Mouse (Mus musculus) thymus, postnatal 14 days (tissue): ENCODE measurements around the gene Msi2.

Source experiments
- DNase-seq: peaks from one replicate; pipeline ENCODE4 v3.0.0; 2021

The Msi2 gene

DNA sequence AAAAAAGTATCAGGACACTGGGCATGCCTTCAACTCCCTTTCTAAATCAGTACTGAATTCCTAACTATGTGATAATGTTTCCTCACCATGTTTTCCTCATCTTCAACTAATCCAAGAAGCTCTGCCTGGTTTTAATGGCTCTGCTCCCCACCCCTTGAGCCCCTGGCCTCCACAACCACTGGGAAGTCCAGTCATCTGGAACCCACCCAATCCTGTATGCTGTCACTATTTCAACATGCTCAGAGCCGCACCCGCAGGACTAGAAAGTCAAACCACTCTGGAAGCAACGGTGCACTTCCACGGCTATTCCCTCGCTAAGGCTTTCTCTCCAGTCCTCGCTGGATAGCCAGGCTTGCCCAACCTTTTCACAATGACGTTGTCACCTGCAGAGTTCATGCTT lies 106.2 kb downstream of the Msi2 start:
- DNase-seq, result no peak

- DNase-seq, result no peak
These were observed 107.5 kb downstream of the Msi2 start for GRCm38 (mm10) chr11:88610809-88611208.

GRCm38 (mm10) chr11:88610112-88610511 lies 108.2 kb downstream of the Msi2 start:
- no peak for DNase-seq

- DNase-seq, result no peak
These were observed 109.7 kb downstream of the Msi2 start for GRCm38 (mm10) chr11:88608584-88608983.

GRCm38 (mm10) chr11:88607725-88608383 lies 110.5 kb downstream of the Msi2 start:
- DNase-seq, result no peak

GRCm38 (mm10) chr11:88605771-88606170 lies 112.5 kb downstream of the Msi2 start:
- DNase-seq, result no peak

DNA sequence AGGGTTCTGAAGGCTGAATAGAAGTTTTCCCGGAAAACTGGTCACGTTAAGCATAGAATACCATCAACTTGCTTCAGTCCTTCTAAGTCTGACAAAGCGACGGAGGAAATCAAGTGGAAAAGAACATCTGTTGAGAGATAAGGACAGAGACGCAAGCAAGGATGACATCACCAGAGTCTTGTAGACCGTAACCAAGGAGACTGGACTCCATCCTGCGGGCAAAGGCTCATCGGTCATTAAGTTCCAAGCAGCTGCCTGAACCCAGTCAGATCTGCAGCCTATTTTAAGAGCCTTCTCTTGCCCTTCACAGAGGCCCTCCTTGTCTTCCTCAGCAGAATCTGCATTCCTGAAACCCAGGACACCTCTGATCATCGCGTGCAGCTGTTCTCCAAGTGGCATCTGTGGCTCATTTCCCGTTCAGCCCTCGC lies 113.2 kb downstream of the Msi2 start:
- DNase-seq, result no peak

- no peak for DNase-seq
These were observed 113.7 kb downstream of the Msi2 start for GRCm38 (mm10) chr11:88604635-88605034.

GRCm38 (mm10) chr11:88603366-88603765 lies 114.9 kb downstream of the Msi2 start:
- DNase-seq, result no peak

DNA sequence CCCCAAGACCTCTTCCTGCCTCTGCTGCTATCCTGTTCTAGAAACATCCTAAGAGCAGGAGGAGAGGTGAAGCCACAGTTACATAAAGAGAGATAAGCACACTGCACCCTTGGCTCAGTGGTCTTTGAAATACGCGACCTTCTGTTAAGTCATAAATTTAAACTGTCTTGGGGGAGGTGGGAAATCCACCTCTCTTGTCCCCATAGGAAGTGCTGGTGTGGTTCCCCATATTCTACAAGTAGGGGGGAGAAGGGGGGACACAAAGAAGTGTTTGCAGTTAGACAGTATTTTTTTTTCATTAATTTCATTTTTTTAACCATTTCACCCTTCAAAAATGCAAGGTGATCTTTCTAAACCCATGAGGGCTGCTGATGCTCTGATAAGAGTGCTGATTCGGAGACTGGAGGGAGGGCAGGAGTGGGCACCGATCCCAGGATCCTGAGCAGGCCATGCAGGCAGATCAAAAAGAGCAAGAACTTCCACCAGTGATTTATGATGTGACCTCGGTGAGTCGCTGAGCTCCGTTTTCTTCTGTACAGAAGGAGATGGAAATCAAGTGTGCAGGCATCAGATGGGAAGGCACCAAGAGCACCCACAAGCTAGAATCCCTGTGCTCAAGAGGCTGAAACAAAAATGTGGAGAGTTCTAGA lies 115.7 kb downstream of the Msi2 start:
- no peak for DNase-seq

GRCm38 (mm10) chr11:88600194-88600593 lies 118.1 kb downstream of the Msi2 start:
- DNase-seq, result no peak

GRCm38 (mm10) chr11:88599332-88600130 lies 118.8 kb downstream of the Msi2 start:
- peak; percentile 48 for DNase-seq

GRCm38 (mm10) chr11:88598848-88599175 lies 119.5 kb downstream of the Msi2 start:
- DNase-seq, result peak; percentile 58

DNA sequence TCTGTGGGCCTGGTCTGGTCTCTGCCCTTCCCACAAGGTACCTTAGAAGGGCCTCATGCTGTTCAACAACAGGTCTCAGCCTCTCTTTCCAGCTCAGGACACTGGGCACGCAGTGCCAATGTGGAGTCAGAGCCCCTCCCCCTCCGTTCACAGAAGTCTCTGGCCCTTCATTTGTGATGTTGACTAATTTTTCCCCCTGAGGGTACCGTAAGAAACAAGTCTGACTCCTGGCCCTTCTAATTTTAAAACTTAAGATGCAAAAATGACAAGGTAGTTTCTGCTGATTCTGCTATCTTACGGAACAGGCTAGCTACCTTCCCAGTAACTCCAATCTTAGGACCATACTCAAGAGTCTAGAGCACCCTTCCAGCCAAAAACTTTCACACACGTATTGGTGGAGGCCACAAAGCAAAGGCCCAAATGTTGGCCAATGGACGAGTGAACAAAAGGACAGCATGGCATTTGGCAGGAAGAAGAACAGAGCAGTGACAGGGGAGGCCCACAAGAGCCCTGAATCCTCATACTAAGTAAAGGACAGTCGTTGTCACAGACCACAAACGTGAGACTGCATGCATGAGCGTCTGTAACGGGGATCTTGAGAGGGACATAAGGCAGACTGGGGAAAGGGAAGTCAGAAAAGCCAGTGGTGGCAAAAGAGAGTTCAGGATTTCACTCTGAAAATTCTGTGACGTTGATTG lies 120.0 kb downstream of the Msi2 start:
- no peak for DNase-seq

DNA sequence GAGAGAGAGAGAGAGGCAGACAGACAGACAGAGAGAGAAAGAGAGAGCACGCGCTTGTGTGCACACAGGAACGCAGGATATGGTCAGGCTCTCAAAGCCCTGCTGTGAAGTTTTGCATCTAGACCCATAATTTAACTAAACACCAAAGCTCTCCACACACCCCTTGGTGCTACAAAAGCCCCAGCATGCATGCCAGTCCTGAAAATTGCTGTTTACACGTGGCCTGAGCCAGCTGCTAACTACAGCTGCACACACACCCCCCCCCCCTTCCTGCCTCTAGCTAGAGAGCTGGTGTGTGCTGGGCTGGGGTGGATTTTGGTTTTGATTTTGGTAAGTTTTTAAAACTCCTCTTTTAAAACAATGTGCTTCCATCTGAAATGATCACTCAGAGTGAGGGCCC lies 122.7 kb downstream of the Msi2 start:
- DNase-seq, result peak; percentile 76

- peak; percentile 33 for DNase-seq
These were observed 123.3 kb downstream of the Msi2 start for GRCm38 (mm10) chr11:88594804-88595611.

DNA sequence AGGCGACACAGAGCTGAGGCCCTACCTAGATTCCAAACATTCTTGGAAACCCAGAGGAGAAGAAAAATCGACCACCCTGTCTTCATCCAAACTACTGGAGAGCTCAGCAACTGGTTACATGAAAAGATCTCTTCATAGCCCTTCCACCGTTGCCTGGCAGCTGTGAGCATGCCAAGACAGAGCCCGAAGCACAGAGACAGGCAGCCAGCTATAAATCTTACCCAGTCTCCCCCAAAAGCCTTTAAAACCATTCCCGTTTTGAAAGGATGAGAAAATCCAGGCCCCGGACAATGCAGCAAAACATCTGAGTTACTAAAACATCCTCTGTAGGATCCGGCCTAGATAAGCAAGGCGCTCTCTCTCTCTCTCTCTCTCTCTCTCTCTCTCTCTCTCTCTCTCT lies 124.3 kb downstream of the Msi2 start:
- DNase-seq, result no peak

DNA sequence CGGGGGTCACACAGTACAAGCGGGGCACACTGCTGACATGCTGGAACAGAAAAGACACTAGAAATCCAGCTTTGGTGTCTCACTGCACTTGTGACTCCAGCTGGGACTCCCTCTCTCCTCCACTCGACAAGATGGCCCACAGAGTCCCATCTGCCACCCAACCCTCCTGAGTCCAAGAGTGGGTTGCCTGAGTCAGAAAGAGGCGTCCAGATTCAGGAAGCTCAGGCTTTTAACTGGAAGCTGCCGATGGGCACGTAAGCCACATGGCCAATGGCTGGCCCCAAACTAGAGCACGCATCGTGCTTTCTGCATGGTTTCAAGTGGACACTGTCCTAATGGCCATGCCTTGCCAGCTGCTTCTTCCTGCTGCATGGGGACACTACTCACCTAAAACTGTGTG lies 126.2 kb downstream of the Msi2 start:
- DNase-seq, result no peak

DNA sequence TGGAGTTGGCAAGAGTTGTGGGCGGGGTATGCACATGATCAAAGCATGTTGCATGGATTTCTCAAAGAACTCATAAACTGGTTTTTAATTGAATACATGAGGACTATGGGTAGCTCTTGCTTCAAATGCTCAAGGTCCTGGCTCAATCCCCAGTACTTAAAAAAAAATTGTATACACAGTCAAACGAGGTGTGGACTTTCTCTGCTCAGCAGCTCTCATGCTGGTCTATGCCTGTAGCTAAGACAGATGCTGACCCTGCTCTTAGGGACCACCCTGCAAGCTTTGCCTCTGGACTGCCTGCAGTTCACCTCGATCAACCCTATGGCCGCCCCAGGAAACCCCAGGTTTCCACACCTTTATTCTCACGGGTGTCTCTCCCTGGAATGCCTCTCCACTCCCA lies 127.7 kb downstream of the Msi2 start:
- DNase-seq, result no peak

DNA sequence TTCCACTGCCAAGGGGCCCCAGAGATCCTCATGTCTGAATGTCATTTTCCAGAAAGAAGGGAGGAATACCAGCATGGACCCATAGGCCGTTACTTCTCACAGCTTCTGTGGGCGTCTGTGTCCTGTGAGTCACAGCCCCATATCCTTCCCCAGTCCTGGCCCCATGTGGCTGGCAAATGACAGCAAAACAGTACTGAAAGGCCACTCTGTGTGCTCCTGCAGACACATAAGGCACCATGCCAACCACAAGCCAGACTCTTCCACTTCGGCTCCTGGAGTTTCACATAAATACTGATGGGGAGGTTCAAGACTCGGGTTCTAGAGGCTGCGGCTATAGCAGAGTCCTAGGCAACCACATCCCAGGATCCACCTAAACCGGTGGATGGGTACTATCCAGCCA lies 128.7 kb downstream of the Msi2 start:
- no peak for DNase-seq

- DNase-seq, result no peak
These were observed 129.6 kb downstream of the Msi2 start for GRCm38 (mm10) chr11:88588688-88589210.

- DNase-seq, result no peak
These were observed 130.6 kb downstream of the Msi2 start for GRCm38 (mm10) chr11:88587710-88588109.
